Mouse (Mus musculus) myocyte (in vitro differentiated cells): ENCODE results near the gene Trpc2.

Source experiments
- POLR2A ChIP-seq: IDR thresholded peaks from one replicate; pipeline ENCODE4 v1.6.1; 2011; ENCODE audit warnings: low read depth, mild to moderate bottlenecking, control low read depth, moderate library complexity; ENCODE audit not compliant: insufficient read length
- POLR2AphosphoS2 ChIP-seq: IDR thresholded peaks from one replicate; pipeline ENCODE4 v1.6.1; 2011; ENCODE audit warnings: low read depth, control low read depth; ENCODE audit not compliant: insufficient read length
- USF1 ChIP-seq: IDR thresholded peaks from one replicate; pipeline ENCODE4 v1.6.1; 2011; ENCODE audit warnings: low read depth, mild to moderate bottlenecking, control low read depth, moderate library complexity

GRCm38 (mm10) chr7:102076714-102077296 lies 6.1 kb upstream of the Trpc2 start:
- no peak for TF ChIP-seq USF1
- TF ChIP-seq POLR2A = no peak
- TF ChIP-seq POLR2AphosphoS2 = no peak
